Mouse (Mus musculus): ENCODE measurements around the gene Ubqln1. TPM values are rescaled to one million over a fixed set of nuclear protein-coding genes. Genes with fewer than 3 reads are reported as not detected.

Ubqln1 gene
- polyA plus RNA-seq, 1 experiment from 2014 or later: 95.9 TPM

DNA sequence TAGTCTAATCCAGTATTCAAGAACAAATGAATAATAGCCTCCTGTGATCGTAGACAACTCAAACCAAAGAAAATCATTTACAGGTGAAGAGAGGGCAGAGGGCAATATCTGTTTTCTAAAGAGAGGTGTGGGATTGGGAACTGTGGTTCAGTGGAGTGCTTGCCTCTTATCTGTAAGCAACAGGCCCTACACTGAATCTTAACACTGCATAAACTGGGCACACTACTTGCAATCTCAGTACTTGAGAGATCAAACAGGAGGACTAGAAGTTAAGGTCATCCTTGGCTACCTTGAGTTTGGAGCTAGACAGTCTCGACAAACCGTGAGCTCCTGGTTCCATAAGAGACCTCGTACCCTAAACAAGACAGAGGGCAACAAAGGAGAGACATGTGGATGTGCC lies 9.4 kb downstream of the Ubqln1 start:
- Histone ChIP-seq H3K9ac (ENCODE audit: low read length) (no peak overlapping the region), H3K27ac (ENCODE audit: low read depth, low read length) (no peak overlapping the region), H3K4me3 (ENCODE audit: low read depth, low read length) (no peak overlapping the region), H3K9me3 (replicated peaks; ENCODE audit: control insufficient read depth, low read length) (no peaks in the 10 kb centered on the region), H3K36me3 (ENCODE audit: control insufficient read depth, insufficient read depth, low read length) (no peaks in the 10 kb centered on the region), H3K4me2 (ENCODE audit: low read length) (no peak overlapping the region), H3K27me3 (replicated peaks; ENCODE audit: control insufficient read depth, insufficient read depth, low read length) (no peaks in the 10 kb centered on the region), H3K4me1 (ENCODE audit: control insufficient read depth, insufficient read depth, low read length) (no peaks in the 10 kb centered on the region)
- DNase-seq (ENCODE audit: low spot score): no peak
- WGBS: 92% methylated on average over 4 of the region's 4 CpGs
- no peak for ATAC-seq

GRCm38 (mm10) chr13:58204986-58205385 lies 10.5 kb downstream of the Ubqln1 start:
- DNase-seq (ENCODE audit: low spot score): no peak
- no peak for ATAC-seq
- WGBS: 56% methylated on average over 4 of the region's 4 CpGs
- Histone ChIP-seq H3K9ac (ENCODE audit: low read length) (no peak overlapping the region), H3K27me3 (replicated peaks; ENCODE audit: control insufficient read depth, insufficient read depth, low read length) (no peaks in the 10 kb centered on the region), H3K4me1 (ENCODE audit: control insufficient read depth, insufficient read depth, low read length) (no peaks in the 10 kb centered on the region), H3K36me3 (ENCODE audit: control insufficient read depth, insufficient read depth, low read length) (no peaks in the 10 kb centered on the region), H3K27ac (ENCODE audit: low read depth, low read length) (no peak overlapping the region), H3K9me3 (replicated peaks; ENCODE audit: control insufficient read depth, low read length) (no peaks in the 10 kb centered on the region), H3K4me2 (ENCODE audit: low read length) (no peak overlapping the region), H3K4me3 (ENCODE audit: low read depth, low read length) (no peak overlapping the region)

DNA sequence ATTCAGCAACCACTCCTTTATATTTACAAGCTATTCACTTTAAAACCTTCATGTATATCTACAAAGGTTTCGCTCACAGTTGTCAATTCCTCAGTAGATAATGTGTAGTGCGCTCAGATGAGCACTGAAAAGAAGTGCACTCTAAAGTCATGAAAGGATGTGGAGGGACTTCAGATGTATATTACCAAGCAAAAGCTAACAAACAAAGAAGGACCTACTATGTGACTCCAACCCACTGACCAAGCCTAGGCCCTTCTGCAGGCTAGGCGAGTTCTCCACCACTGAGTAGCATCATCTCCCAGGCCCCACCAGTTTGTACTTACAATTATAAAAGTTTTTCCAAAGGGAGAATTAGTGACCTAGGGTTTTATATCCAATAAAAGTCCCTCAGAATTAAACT lies 11.3 kb downstream of the Ubqln1 start:
- no peak overlapping the region for H3K27ac ChIP-seq (ENCODE audit: low read depth, low read length)
- H3K4me2 ChIP-seq (ENCODE audit: low read length): no peak overlapping the region
- whole genome bisulfite sequencing: 92% methylated on average over 3 of the region's 3 CpGs
- no peaks in the 10 kb centered on the region for H3K4me1 ChIP-seq (ENCODE audit: control insufficient read depth, insufficient read depth, low read length)
- no peak overlapping the region for H3K9ac ChIP-seq (ENCODE audit: low read length)
- no peaks in the 10 kb centered on the region for H3K36me3 ChIP-seq (ENCODE audit: control insufficient read depth, insufficient read depth, low read length)
- DNase-seq (ENCODE audit: low spot score) (no peak), ATAC-seq (no peak)
- H3K9me3 ChIP-seq (replicated peaks; ENCODE audit: control insufficient read depth, low read length): no peaks in the 10 kb centered on the region
- H3K4me3 ChIP-seq (ENCODE audit: low read depth, low read length): no peak overlapping the region
- H3K27me3 ChIP-seq (replicated peaks; ENCODE audit: control insufficient read depth, insufficient read depth, low read length): no peaks in the 10 kb centered on the region

GRCm38 (mm10) chr13:58202903-58203302 lies 12.6 kb downstream of the Ubqln1 start:
- Histone ChIP-seq H3K4me2 (ENCODE audit: low read length) (no peak overlapping the region), H3K27me3 (replicated peaks; ENCODE audit: control insufficient read depth, insufficient read depth, low read length) (no peaks in the 10 kb centered on the region), H3K4me1 (ENCODE audit: control insufficient read depth, insufficient read depth, low read length) (no peaks in the 10 kb centered on the region), H3K9ac (ENCODE audit: low read length) (no peak overlapping the region), H3K4me3 (ENCODE audit: low read depth, low read length) (no peak overlapping the region), H3K9me3 (replicated peaks; ENCODE audit: control insufficient read depth, low read length) (no peaks in the 10 kb centered on the region), H3K27ac (ENCODE audit: low read depth, low read length) (no peak overlapping the region), H3K36me3 (ENCODE audit: control insufficient read depth, insufficient read depth, low read length) (peaks cover 3% of the 10 kb centered on the region)
- ATAC-seq: no peak
- 89% methylated on average over 1 of the region's 1 CpGs for WGBS
- no peak for DNase-seq (ENCODE audit: low spot score)

- Histone ChIP-seq H3K27ac (ENCODE audit: low read depth, low read length) (no peak overlapping the region), H3K4me3 (ENCODE audit: low read depth, low read length) (no peak overlapping the region), H3K36me3 (ENCODE audit: control insufficient read depth, insufficient read depth, low read length) (peaks cover 10% of the 10 kb centered on the region), H3K9me3 (replicated peaks; ENCODE audit: control insufficient read depth, low read length) (no peaks in the 10 kb centered on the region), H3K27me3 (replicated peaks; ENCODE audit: control insufficient read depth, insufficient read depth, low read length) (no peaks in the 10 kb centered on the region), H3K4me1 (ENCODE audit: control insufficient read depth, insufficient read depth, low read length) (no peaks in the 10 kb centered on the region), H3K9ac (ENCODE audit: low read length) (no peak overlapping the region), H3K4me2 (ENCODE audit: low read length) (no peak overlapping the region)
- ATAC-seq (no peak), DNase-seq (ENCODE audit: low spot score) (no peak)
- WGBS: 93% methylated on average over 3 of the region's 3 CpGs
These were observed 13.5 kb downstream of the Ubqln1 start for GRCm38 (mm10) chr13:58201908-58202307.

- Histone ChIP-seq H3K36me3 (ENCODE audit: control insufficient read depth, insufficient read depth, low read length) (peaks cover 12% of the 10 kb centered on the region), H3K4me3 (ENCODE audit: low read depth, low read length) (no peak overlapping the region), H3K9ac (ENCODE audit: low read length) (no peak overlapping the region), H3K4me2 (ENCODE audit: low read length) (no peak overlapping the region), H3K27me3 (replicated peaks; ENCODE audit: control insufficient read depth, insufficient read depth, low read length) (no peaks in the 10 kb centered on the region), H3K9me3 (replicated peaks; ENCODE audit: control insufficient read depth, low read length) (no peaks in the 10 kb centered on the region), H3K27ac (ENCODE audit: low read depth, low read length) (no peak overlapping the region), H3K4me1 (ENCODE audit: control insufficient read depth, insufficient read depth, low read length) (no peaks in the 10 kb centered on the region)
- ATAC-seq: no peak
- 91% methylated on average over 6 of the region's 6 CpGs for WGBS
- no peak for DNase-seq (ENCODE audit: low spot score)
These were observed 14.1 kb downstream of the Ubqln1 start for GRCm38 (mm10) chr13:58201343-58201742.

GRCm38 (mm10) chr13:58197981-58198640 lies 17.3 kb downstream of the Ubqln1 start:
- DNase-seq (ENCODE audit: low spot score) (no peak), ATAC-seq (no peak)
- H3K4me3 ChIP-seq (ENCODE audit: low read depth, low read length): no peak overlapping the region
- H3K9me3 ChIP-seq (replicated peaks; ENCODE audit: control insufficient read depth, low read length): no peaks in the 10 kb centered on the region
- H3K27me3 ChIP-seq (replicated peaks; ENCODE audit: control insufficient read depth, insufficient read depth, low read length): no peaks in the 10 kb centered on the region
- no peaks in the 10 kb centered on the region for H3K4me1 ChIP-seq (ENCODE audit: control insufficient read depth, insufficient read depth, low read length)
- H3K4me2 ChIP-seq (ENCODE audit: low read length): no peak overlapping the region
- 96% methylated on average over 7 of the region's 7 CpGs for WGBS
- no peak overlapping the region for H3K9ac ChIP-seq (ENCODE audit: low read length)
- peaks cover 29% of the 10 kb centered on the region for H3K36me3 ChIP-seq (ENCODE audit: control insufficient read depth, insufficient read depth, low read length)
- no peak overlapping the region for H3K27ac ChIP-seq (ENCODE audit: low read depth, low read length)

DNA sequence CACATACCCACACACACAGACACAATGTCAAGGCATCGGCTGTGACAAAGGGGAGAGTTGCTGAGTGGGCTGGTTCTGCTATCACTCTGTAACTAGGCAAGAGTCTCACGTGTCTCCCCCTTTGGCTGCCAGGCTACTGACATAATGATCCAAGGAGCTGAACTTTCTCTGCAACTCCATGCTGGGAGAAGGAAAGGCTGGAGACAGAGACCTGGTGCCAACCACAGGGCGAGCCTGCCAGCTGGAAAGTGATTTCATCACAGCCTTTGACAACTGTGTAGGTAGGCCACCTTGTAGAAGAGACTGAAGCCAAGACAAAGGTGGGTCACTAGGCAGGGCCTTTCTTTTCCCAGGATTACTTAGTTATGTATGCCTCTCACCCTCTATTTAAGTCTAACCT lies 18.2 kb downstream of the Ubqln1 start:
- H3K27me3 ChIP-seq (replicated peaks; ENCODE audit: control insufficient read depth, insufficient read depth, low read length): no peaks in the 10 kb centered on the region
- H3K36me3 ChIP-seq (ENCODE audit: control insufficient read depth, insufficient read depth, low read length): peaks cover 37% of the 10 kb centered on the region
- H3K27ac ChIP-seq (ENCODE audit: low read depth, low read length): no peak overlapping the region
- no peaks in the 10 kb centered on the region for H3K4me1 ChIP-seq (ENCODE audit: control insufficient read depth, insufficient read depth, low read length)
- no peaks in the 10 kb centered on the region for H3K9me3 ChIP-seq (replicated peaks; ENCODE audit: control insufficient read depth, low read length)
- 76% methylated on average over 3 of the region's 3 CpGs for WGBS
- H3K4me2 ChIP-seq (ENCODE audit: low read length): no peak overlapping the region
- no peak overlapping the region for H3K4me3 ChIP-seq (ENCODE audit: low read depth, low read length)
- no peak overlapping the region for H3K9ac ChIP-seq (ENCODE audit: low read length)
- no peak for DNase-seq (ENCODE audit: low spot score)
- ATAC-seq: no peak

DNA sequence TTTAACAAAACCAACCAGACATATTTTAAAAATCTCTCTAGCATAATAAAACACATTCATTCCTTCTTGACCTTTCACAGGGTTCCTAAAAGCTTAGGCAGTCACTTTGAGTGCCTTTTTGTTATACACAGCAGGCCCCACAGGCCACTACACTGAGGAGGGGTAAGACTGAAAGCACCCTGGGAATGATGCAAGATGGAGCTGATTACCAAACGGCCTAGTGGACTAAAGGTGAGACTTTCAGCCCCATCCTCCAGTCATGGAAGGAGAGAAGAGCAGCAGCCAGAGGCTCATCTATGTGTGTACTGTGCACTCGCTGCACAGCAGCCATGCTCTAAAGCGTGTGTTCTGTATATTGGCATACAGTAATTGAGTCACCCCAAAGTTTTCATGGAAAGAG lies 20.5 kb downstream of the Ubqln1 start:
- Histone ChIP-seq H3K9ac (ENCODE audit: low read length) (no peak overlapping the region), H3K4me3 (ENCODE audit: low read depth, low read length) (no peak overlapping the region), H3K4me1 (ENCODE audit: control insufficient read depth, insufficient read depth, low read length) (no peaks in the 10 kb centered on the region), H3K9me3 (replicated peaks; ENCODE audit: control insufficient read depth, low read length) (no peaks in the 10 kb centered on the region), H3K36me3 (ENCODE audit: control insufficient read depth, insufficient read depth, low read length) (peaks cover 57% of the 10 kb centered on the region), H3K4me2 (ENCODE audit: low read length) (no peak overlapping the region), H3K27ac (ENCODE audit: low read depth, low read length) (no peak overlapping the region), H3K27me3 (replicated peaks; ENCODE audit: control insufficient read depth, insufficient read depth, low read length) (no peaks in the 10 kb centered on the region)
- DNase-seq (ENCODE audit: low spot score): no peak
- WGBS: 79% methylated on average over 3 of the region's 3 CpGs
- ATAC-seq: no peak
